Mouse (Mus musculus): ENCODE data around the gene Dse. TPM values are rescaled to one million over a fixed set of nuclear protein-coding genes. Genes with fewer than 3 reads are reported as not detected.

Gene Dse
- polyA plus RNA-seq, 1 experiment from 2014 or later, result 29.0 TPM

- Histone ChIP-seq H3K36me3 (no peaks in the 10 kb centered on the region), H3K9ac (no peak overlapping the region), H3K9me3 (no peaks in the 10 kb centered on the region), H3K27ac (no peak overlapping the region), H3K4me3 (no peak overlapping the region), H3K4me2 (no peak overlapping the region), H3K27me3 (no peaks in the 10 kb centered on the region), H3K4me1 (no peaks in the 10 kb centered on the region)
- 89% methylated on average over 2 of the region's 2 CpGs for WGBS
- no peak for ATAC-seq (ENCODE audit: borderline replicate concordance, extremely low read depth, low FRiP score, low TSS enrichment)
Observed at GRCm38 (mm10) chr10:34118421-34118820, 89.1 kb downstream of the Dse start.

GRCm38 (mm10) chr10:34117770-34118169 is 89.7 kb downstream of the Dse start:
- Histone ChIP-seq H3K4me1 (no peaks in the 10 kb centered on the region), H3K27me3 (no peaks in the 10 kb centered on the region), H3K4me3 (no peak overlapping the region), H3K27ac (no peak overlapping the region), H3K9ac (no peak overlapping the region), H3K9me3 (no peaks in the 10 kb centered on the region), H3K36me3 (no peaks in the 10 kb centered on the region), H3K4me2 (no peak overlapping the region)
- ATAC-seq (ENCODE audit: borderline replicate concordance, extremely low read depth, low FRiP score, low TSS enrichment), result no peak

GRCm38 (mm10) chr10:34117131-34117530 is 90.4 kb downstream of the Dse start:
- Histone ChIP-seq H3K4me2 (no peak overlapping the region), H3K36me3 (no peaks in the 10 kb centered on the region), H3K27ac (no peak overlapping the region), H3K27me3 (no peaks in the 10 kb centered on the region), H3K9me3 (no peaks in the 10 kb centered on the region), H3K4me3 (no peak overlapping the region), H3K4me1 (no peaks in the 10 kb centered on the region), H3K9ac (no peak overlapping the region)
- 40% methylated on average over 3 of the region's 3 CpGs for WGBS
- no peak for ATAC-seq (ENCODE audit: borderline replicate concordance, extremely low read depth, low FRiP score, low TSS enrichment)

- Histone ChIP-seq H3K4me1 (no peaks in the 10 kb centered on the region), H3K27ac (no peak overlapping the region), H3K27me3 (no peaks in the 10 kb centered on the region), H3K36me3 (no peaks in the 10 kb centered on the region), H3K4me3 (no peak overlapping the region), H3K9ac (no peak overlapping the region), H3K4me2 (no peak overlapping the region), H3K9me3 (no peaks in the 10 kb centered on the region)
- 59% methylated on average over 4 of the region's 4 CpGs for WGBS
- no peak for ATAC-seq (ENCODE audit: borderline replicate concordance, extremely low read depth, low FRiP score, low TSS enrichment)
Observed at GRCm38 (mm10) chr10:34111964-34112738, 95.4 kb downstream of the Dse start.

GRCm38 (mm10) chr10:34110863-34111465 is 96.6 kb downstream of the Dse start:
- 66% methylated on average over 13 of the region's 13 CpGs for WGBS
- no peak for ATAC-seq (ENCODE audit: borderline replicate concordance, extremely low read depth, low FRiP score, low TSS enrichment)
- Histone ChIP-seq H3K4me3 (no peak overlapping the region), H3K27me3 (no peaks in the 10 kb centered on the region), H3K9me3 (no peaks in the 10 kb centered on the region), H3K36me3 (no peaks in the 10 kb centered on the region), H3K4me2 (no peak overlapping the region), H3K4me1 (no peaks in the 10 kb centered on the region), H3K9ac (no peak overlapping the region), H3K27ac (no peak overlapping the region)

Other genes with a start within 250 kb of the Dse start
- gene Rwdd1, start 188.1 kb downstream of the Dse start, polyA plus RNA-seq (2015; fragmentation: Nextera tagmentation; extraction: Ambion mirVana), result 98.0 and 114 TPM in 2 replicates
- gene Trappc3l, start 170.1 kb downstream of the Dse start, polyA plus RNA-seq (2015; fragmentation: Nextera tagmentation; extraction: Ambion mirVana), result not detected in 2 replicates
- not detected in 2 replicates for gene Calhm4, start 163.4 kb downstream of the Dse start, polyA plus RNA-seq (2015; fragmentation: Nextera tagmentation; extraction: Ambion mirVana)
- 0.65 and 0.96 TPM in 2 replicates for gene Calhm5, start 111.2 kb downstream of the Dse start, polyA plus RNA-seq (2015; fragmentation: Nextera tagmentation; extraction: Ambion mirVana)
- 1.2 and 1.7 TPM in 2 replicates for gene Calhm6, start 79.7 kb downstream of the Dse start, polyA plus RNA-seq (2015; fragmentation: Nextera tagmentation; extraction: Ambion mirVana)
- gene Tspyl1, start 74.5 kb upstream of the Dse start, polyA plus RNA-seq (2015; fragmentation: Nextera tagmentation; extraction: Ambion mirVana), result 67.6 and 69.8 TPM in 2 replicates
- gene Tspyl4, start 89.7 kb upstream of the Dse start, polyA plus RNA-seq (2015; fragmentation: Nextera tagmentation; extraction: Ambion mirVana), result 8.7 and 9.2 TPM in 2 replicates
- 0.19 and 0.22 TPM in 2 replicates for gene Col10a1, start 182.3 kb upstream of the Dse start, polyA plus RNA-seq (2015; fragmentation: Nextera tagmentation; extraction: Ambion mirVana)
- gene Nt5dc1, start 210.8 kb upstream of the Dse start, polyA plus RNA-seq (2015; fragmentation: Nextera tagmentation; extraction: Ambion mirVana), result 10.3 and 12.2 TPM in 2 replicates

Measured in lung, embryonic 15.5 days (tissue).